Mouse (Mus musculus): ENCODE data around the gene Tmx4.

- TF ChIP-seq CTCF (IDR thresholded peaks at IDR 0.05; ENCODE audit: extremely low read depth, insufficient read depth, low read length) (no peak), POLR2A (IDR thresholded peaks at IDR 0.05; ENCODE audit: extremely low read depth, insufficient read depth, low read length) (no peak)
These were observed 47.1 kb upstream of the Tmx4 start for GRCm38 (mm10) chr2:134691055-134691454.

Measured in cortical plate, adult 2 months (tissue).